Mouse (Mus musculus) bone marrow, adult 2 months (tissue): Measurements from ENCODE around the gene Dynlt1f.
"Not testable (repeated sequence)": the region's sequence is repeated elsewhere in the genome, so short reads cannot be mapped to it uniquely, and the experiment has no call there.

Experiments used
- CTCF ChIP-seq: fragments of 200-500 bp; IDR thresholded peaks from 2 replicates; pipeline ENCODE4 v1.5.1; 2011; ENCODE audit warnings: low read length, control low read depth; ENCODE audit not compliant: control insufficient read depth, insufficient read depth
- POLR2A ChIP-seq: fragments of 200-500 bp; IDR thresholded peaks from 2 replicates; pipeline ENCODE4 v1.6.1; 2011; ENCODE audit warnings: low read depth, mild to moderate bottlenecking, control low read depth, low read length, borderline replicate concordance; ENCODE audit not compliant: control insufficient read depth

DNA sequence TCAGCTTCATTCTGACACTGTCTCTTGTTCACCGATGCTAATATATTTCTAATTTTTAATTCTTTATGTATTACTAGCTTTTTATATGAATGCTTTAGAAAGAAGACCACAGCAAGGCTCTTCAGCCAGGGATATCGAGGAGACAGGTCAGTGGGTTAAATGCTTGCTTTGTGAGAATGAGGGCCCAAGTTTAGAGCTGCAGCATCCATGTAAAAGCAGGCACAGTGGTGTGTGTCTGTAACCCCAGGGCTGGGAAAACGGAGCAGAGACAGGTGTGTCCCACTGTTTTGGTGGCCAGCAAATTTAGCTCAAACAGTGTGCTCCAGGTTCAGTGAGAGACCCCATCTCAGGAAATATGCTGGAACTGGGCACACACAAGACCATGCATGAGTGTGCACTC is 8.2 kb downstream of the Dynlt1f start:
- TF ChIP-seq POLR2A, CTCF: not testable (repeated sequence)
